Mouse (Mus musculus) layer of hippocampus, adult 9-10 months (tissue): Measurements from ENCODE around the gene Nid2.
A peak's percentile ranks its signal among the peaks of the same experiment; 100 is the strongest.

Experiments
- DNase-seq: peaks from one replicate; pipeline ENCODE4 v3.0.0; 2022; ENCODE audit warnings: low spot score

The Nid2 gene

GRCm38 (mm10) chr14:19751025-19751771 lies at the start of gene Nid2:
Gene Nid2 (plus strand): TSS chr14:19751265.
- DNase-seq = no peak

GRCm38 (mm10) chr14:19701546-19701945 lies 49.5 kb upstream of the Nid2 start:
- no peak for DNase-seq

GRCm38 (mm10) chr14:19705649-19706048 lies 45.4 kb upstream of the Nid2 start:
- peak; percentile 42 for DNase-seq

- DNase-seq = peak; percentile 42
Observed at GRCm38 (mm10) chr14:19706454-19706853, 44.6 kb upstream of the Nid2 start.

GRCm38 (mm10) chr14:19706997-19707396 lies 44.1 kb upstream of the Nid2 start:
- no peak for DNase-seq

- DNase-seq = no peak
Observed at GRCm38 (mm10) chr14:19707721-19708507, 43.2 kb upstream of the Nid2 start.

GRCm38 (mm10) chr14:19709161-19709560 lies 41.9 kb upstream of the Nid2 start:
- DNase-seq = no peak

- no peak for DNase-seq
Observed at GRCm38 (mm10) chr14:19711771-19712170, 39.3 kb upstream of the Nid2 start.

- DNase-seq = no peak
Observed at GRCm38 (mm10) chr14:19713067-19713466, 38.0 kb upstream of the Nid2 start.

GRCm38 (mm10) chr14:19719077-19719476 lies 32.0 kb upstream of the Nid2 start:
- no peak for DNase-seq

- DNase-seq = no peak
Observed at GRCm38 (mm10) chr14:19720044-19720611, 30.9 kb upstream of the Nid2 start.

- no peak for DNase-seq
Observed at GRCm38 (mm10) chr14:19728278-19728677, 22.8 kb upstream of the Nid2 start.

GRCm38 (mm10) chr14:19728737-19729136 lies 22.3 kb upstream of the Nid2 start:
- no peak for DNase-seq

- no peak for DNase-seq
Observed at GRCm38 (mm10) chr14:19732097-19732496, 19.0 kb upstream of the Nid2 start.

GRCm38 (mm10) chr14:19733490-19734282 lies 17.4 kb upstream of the Nid2 start:
- DNase-seq = no peak

GRCm38 (mm10) chr14:19735303-19735702 lies 15.8 kb upstream of the Nid2 start:
- DNase-seq = no peak

GRCm38 (mm10) chr14:19737568-19737967 lies 13.5 kb upstream of the Nid2 start:
- no peak for DNase-seq

GRCm38 (mm10) chr14:19738094-19738843 lies 12.8 kb upstream of the Nid2 start:
- no peak for DNase-seq

GRCm38 (mm10) chr14:19739416-19740146 lies 11.5 kb upstream of the Nid2 start:
- no peak for DNase-seq

GRCm38 (mm10) chr14:19740147-19740738 lies 10.8 kb upstream of the Nid2 start:
- DNase-seq = no peak
